Mouse (Mus musculus) liver, postnatal 0 days (tissue): ENCODE measurements around the gene Rpl4.

Experiments used
- CTCF ChIP-seq: sonication (generic); IDR thresholded peaks from 2 replicates; pipeline ENCODE4 v1.5.1; 2016; ENCODE audit warnings: antibody characterized with exemption, low read depth
- EP300 ChIP-seq: IDR thresholded peaks from 2 replicates; pipeline ENCODE4 v1.6.1; 2016; ENCODE audit warnings: antibody characterized with exemption, low read depth, mild to moderate bottlenecking

DNA sequence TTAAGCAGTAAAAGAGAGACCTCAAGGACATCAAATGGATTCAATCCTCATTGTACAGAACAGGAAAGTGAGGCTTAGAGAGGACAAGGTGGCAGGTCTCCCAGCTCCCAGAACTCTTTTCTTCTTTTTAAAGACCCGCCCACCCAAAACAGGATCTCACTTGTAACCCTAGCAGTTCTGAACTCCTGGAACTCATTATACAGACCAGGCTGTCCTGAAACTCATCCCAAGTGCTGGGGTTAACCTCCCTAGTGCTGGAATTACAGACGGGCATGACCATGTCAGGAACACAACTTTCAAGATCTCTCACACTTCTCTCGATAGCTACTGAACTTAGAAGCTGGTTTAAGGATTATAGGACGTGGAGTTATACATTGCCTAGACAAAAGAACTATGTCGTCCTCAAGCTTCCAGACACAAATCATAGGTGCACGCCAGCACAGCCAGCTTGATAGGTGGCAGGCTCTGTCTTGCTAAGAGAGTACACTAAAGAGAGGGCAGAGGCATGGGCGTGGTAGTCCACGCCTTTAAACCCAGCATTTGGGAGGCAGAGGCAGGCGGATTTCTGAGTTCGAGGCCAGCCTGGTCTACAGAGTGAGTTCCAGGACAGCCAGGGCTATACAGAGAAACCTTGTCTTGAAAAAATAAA is 46.7 kb downstream of the Rpl4 start:
- TF ChIP-seq CTCF (no peak), EP300 (no peak)
